Mouse (Mus musculus): Measurements from ENCODE around the gene Lgals3bp.

The Lgals3bp gene

DNA sequence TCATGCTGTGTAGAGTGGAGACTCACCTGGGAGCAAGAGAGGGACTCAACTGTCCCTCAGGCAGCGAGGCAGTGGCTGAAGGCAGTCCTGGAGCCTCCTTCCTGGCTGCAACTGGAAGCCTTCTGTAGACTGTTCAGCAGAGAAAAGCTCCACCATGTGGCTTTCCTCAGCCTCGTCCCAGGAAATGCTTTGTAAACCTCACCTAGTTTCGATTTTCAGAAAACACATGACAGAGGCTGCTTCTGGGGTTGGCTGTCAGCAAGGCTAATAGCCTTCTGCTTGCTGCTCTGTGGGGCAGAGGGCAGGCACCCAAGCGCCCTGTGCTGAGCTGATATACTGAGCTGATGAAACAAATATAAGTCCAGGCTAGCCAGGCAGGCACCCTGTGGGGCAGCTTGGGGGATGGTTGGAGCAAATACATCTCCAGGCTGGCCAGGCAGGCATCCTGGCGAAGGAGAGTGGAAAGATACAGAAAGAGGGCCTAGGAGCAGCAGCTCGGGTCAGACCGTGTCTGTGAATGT, at the start of gene Lgals3bp:
Lgals3bp (minus strand) TSS at position 333 of the 521 bp plus-strand sequence.
- peak; percentile 46 for DNase-seq (ENCODE audit: low read depth, low spot score)

DNA sequence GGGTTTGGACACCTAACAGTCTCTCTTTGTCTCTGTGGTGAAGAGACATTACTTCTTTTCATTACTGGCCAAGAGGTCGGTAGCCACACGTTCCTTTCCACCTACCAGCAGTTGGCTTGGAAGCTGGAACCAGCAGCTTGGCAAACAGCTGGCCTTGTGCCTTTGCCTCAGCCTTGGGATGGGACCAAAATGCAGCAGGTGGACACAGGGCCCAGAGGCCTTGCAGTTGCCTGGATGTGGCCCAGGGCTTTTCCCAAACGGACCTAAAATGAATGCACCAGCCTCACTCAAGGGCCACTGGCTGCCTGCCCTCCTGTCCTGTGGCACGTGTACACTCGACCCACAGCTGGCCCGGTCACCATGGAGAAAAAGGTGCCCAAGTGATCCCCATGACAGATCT, 49.3 kb upstream of the Lgals3bp start:
- no peak for DNase-seq (ENCODE audit: low read depth, low spot score)

DNA sequence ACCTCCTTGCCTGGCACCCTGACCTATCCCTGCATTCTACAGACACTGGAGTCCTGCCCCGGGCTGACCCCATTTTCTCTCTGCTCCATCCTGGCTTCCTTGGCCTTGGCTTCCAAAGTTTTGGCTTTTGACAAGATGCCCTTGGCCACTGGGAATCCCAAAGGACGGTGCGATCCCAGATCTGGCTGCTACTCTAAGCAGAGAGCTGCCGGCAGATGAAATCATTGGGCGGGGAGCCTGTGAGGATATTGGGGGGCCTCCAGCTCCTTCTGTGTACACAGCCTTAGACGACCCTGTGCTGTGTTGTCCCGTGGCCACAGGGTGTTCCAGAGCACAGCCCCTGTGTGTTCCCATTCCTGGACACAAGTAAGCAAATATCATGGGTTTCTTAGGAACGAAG, 46.5 kb upstream of the Lgals3bp start:
- DNase-seq (ENCODE audit: low read depth, low spot score) = no peak

DNA sequence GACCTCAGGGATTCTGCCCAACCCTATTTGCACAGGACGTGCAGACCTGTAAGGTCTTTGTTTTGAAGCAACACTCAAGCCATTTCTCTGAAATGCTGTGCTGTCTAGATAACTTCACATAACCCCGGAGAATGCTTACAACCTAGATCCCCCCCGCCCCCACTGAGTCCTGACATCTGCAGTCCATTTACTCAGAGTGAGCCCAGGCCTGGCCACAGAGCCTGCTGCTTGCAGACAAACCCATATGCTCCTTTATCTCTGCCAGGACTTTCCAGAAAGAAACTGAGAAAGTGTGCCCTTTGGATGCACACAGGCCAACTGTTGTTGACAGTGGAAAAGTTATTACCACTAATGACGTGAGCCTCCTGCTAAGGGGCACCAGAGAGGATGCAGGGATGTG, 45.5 kb upstream of the Lgals3bp start:
- DNase-seq (ENCODE audit: low read depth, low spot score) = peak; percentile 28

DNA sequence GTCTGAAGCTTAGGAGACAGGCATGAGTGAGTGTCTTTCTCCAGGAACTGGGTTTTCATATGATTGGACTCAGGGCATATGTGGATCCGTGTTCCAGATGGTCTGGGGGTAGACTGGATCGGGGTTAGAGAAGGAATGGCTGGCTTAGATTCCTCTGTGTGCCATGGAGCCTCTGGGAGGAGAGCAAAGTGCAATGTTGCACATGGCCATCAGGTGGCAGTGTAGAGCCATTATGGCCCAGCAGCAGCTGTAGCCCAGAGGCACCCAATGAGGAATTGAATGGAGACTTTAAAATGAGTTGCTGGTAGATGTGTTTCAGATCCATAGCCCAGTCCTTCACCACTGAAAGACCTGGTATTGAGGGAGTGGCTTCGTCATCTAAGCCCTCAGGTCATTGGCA, 44.0 kb upstream of the Lgals3bp start:
- peak; percentile 86 for DNase-seq (ENCODE audit: low read depth, low spot score)

DNA sequence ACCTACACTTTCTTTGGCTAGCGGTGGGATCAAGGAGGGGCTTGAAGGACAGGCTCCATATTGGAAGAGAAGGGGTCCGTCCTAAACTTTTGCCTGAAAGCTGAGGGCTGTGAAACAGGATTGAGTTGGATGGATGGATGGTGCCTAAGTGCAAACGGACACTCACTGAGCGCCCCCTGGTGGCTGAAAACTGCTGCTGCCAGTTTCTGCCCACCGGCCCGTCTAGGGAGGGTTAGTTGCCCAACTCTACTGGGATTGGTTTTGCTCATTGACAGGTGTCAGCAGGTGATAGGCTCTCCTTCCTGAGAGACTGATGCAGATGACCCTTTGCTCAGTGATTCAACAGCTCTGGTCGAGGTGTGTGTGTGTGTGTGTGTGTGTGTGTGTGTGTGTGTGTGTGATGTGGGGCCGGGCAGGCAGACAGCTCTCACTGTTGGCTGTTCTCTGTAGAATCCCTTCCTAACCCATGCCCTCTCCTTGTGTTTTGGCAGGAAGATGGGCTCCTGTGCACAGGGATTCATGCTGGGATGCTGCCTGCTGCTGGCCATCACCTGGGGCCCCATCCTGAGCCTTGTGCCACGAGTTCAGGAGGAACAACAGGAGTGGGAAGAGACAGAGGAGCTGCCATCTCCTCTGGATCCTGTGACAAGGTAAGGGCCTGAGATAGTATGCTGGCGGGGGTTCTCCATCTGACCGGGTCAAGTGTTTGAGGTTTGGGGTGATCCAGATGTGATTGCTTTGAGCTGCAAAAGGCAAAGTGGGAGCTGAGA, 41.5 kb upstream of the Lgals3bp start:
- peak; percentile 46 for DNase-seq (ENCODE audit: low read depth, low spot score)

DNA sequence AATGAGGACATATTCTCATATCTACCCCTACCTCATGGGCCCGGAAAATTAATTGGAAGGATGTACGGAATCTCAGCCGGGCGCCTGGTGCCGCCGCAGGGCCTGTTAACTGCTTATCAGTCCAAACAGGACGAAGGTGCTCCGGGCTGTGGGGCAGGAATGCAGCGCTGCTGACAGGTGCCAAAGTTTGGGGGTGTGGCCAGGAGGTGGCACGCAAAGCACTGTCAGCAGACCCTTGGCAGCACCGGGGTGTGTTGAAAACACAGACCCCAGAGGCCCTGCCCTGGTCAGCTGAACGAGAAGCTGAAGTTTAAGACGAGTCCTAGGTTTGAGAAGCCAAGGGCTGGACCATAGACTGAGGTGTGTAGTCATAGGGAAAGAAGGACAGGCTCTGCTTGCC, 40.8 kb upstream of the Lgals3bp start:
- no peak for DNase-seq (ENCODE audit: low read depth, low spot score)

DNA sequence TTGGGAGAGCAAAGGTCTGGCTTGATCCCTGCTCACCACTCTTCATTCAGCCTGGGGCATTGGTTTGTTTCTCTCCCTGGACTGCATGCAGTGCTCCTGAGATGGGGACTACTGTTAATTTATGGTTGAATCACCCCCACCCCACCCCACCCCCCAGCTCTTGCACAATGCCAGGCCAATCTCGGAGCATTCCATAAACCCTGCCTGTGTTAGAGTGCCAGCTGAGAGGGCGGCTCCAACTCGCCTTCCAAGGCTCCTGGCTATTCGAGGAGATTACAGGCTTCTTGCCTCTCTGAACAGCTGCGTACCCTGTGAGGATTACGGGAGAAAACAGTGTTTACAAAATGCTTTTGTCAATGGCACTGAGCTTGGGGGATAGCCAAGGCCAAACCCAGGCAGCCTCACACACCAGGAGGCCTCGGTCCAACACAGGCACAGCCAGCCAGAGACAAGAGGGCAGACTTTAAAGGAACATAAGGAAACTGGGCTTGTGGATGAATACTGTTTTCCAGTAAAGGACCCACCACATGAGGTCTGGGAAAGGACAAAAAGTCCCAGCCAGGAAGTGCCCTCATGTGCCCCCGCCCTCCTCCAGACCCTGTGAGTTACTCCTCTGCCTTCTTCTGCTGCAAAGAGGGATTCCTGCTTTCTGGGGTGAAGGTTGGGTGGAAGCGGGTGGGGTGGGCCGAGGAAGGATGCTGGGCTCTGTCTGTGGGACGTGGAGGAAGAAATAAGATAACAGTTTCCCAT, 36.9 kb upstream of the Lgals3bp start:
- no peak for DNase-seq (ENCODE audit: low read depth, low spot score)

DNA sequence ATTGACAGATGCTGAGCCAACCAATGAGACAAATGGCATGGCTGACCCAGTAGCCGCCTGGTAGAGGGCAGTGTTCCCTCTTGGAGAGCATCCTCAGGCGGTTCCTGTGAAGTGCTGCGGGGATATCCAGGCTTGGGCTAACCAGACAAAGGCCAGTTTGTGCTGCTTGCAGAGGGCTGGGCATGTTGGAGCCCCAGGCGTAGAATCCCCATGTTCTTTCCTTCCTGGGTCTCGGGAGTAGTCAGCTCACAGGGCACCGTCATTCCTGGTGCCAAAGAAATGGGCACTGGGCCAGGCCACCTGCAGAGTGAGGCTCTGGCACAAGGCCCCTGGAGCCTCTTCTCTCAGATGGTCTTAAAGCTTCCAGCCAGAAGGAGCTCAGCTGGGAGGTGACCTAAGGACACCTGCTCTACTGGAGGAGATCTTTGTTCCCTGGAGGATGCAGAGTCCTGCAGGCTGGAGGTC, 34.6 kb upstream of the Lgals3bp start:
- DNase-seq (ENCODE audit: low read depth, low spot score) = no peak

DNA sequence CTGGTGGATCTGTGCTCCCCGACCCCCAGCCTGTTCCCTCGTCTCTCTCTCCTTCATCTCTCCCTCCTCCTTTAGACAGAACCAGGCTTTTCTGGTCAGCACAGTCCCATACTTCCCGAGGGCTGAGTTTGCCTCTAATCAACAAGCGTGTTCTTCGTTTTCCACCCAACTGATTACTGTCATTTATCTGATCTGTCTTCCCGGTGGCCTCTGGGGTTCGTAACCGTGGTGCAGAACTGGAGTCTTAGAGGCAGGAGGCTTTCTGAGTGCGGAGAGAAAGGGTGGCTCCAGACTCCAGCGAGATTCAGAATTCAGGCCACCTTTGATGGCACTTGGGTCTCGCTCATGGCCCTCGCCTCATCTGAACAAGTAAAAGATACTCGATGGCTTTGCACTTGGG, 32.2 kb upstream of the Lgals3bp start:
- no peak for DNase-seq (ENCODE audit: low read depth, low spot score)

DNA sequence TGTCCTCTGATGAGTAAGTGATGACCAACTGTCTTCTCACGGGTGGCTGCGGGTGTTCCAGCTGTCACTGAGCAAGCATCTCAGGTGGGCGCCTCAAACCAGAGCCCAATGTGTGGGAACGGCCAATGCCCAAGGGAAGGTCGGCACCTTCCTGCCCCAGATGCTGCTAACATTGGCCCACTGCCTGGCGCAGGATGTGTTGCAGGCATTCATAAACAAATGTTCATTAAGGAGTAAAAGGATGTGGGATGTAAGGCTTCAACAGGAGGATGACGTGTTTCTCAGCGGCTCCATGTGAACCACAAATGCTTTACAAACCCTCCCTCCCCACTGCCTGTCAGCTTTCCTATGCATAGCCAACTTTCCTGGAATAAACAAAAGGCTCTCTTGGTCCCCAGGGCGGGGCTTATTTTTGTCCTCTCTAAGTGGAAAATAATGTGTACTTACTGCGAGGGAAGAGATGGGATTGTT, 31.5 kb upstream of the Lgals3bp start:
- DNase-seq (ENCODE audit: low read depth, low spot score) = no peak

DNA sequence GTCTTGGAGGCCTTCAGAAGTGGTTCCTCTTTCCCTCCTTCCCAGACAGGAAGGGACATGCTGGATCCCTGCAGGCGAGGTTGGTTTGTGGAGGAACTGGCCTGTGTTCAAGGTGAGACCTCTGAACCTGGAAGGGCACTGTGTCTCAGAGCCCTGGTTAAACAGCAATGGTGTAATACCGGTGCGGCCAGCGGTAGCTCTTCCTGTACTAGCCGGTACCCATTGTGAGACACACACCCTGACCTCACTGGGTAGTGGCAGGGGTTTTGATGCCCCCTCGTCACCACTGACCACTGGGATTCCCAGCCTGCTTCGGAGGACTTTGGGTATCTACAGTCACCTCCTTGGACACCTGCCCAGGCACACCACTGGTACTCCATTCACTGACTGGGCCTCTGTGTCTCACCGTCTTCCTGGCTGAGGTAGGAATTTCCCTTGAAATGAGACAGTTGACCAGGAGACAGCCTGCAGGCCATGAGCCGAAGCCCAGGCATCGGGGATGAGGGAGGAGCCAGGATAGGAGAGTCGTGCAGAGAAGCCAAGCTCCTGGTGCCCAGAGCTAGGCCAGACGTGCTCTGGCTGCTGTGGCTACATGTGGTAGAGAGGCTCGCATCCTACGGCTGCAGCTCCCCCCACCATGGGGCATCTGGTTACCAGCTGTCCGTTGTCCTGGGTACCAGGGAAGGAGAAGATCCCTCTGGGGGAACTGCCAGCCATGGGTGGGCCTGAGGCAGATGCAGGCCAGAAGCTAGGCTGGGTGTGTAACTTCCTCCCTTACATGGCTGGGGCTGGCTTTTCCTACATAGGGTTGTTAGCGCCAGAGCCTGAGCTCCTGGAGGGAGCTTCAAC, 29.4 kb upstream of the Lgals3bp start:
- DNase-seq (ENCODE audit: low read depth, low spot score) = no peak

DNA sequence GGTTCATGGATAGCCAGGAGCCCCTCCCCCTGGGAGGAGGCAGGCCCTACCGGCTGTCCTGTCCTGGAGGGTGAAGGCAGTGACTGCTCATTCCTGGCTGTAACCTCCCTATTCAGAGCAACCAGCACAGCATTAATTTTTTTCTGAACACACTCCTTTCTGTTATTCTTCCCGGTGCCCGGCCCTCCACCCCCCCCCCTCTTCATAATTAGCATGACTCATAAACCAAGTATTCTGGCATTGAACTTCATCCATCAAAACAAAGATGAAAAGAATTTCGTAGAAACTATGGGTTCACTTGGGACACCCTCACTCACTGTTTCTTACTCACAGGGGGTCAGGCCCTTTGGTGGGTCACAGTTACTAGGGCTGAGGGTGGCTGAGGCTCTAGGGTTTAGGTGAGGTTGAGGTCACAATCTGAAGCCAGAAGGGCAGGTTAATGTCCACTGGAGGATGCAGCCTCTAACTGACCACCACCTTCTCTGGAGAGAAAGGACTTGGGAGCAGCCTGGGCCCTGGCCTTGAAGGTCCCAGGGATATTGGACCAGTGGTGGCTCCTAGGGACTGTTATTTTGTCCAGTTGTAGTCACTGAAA, 28.5 kb upstream of the Lgals3bp start:
- DNase-seq (ENCODE audit: low read depth, low spot score) = no peak

DNA sequence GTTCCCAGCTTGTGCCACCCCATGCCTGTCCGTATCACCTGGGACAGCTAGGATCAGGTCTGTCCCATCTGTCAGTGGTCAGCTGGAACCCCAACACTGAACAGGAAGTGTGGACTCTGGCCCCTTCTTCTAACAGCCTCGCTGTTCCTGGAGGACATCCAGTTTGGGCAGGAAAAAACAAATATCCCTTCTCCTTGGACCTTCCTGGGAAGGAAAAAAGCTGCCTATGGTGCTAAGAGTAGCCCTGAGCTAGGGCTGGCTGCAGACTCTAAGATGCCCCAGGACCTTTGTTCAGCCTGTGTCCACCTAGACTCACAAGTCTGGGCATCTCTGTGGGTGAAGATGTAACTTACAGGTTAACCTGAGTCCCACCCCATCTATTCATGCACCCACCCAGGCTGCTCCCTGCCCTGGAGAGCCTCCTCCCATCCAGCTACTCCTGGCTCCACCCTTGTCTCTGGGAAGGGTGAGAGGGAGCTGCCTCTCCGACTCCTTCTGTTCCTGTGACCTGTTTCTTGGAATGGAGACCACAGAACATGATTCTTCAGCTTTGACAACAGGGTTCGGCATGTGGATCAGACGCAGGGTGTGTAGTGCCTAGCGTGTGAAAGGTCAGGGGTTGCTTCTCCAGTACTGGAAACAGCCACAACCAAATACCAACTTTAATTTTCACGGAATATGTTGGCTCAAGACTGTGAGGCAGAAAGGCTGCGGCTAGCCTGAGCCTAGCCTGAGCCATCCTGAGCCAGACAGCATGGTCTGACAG, 27.2 kb upstream of the Lgals3bp start:
- no peak for DNase-seq (ENCODE audit: low read depth, low spot score)

DNA sequence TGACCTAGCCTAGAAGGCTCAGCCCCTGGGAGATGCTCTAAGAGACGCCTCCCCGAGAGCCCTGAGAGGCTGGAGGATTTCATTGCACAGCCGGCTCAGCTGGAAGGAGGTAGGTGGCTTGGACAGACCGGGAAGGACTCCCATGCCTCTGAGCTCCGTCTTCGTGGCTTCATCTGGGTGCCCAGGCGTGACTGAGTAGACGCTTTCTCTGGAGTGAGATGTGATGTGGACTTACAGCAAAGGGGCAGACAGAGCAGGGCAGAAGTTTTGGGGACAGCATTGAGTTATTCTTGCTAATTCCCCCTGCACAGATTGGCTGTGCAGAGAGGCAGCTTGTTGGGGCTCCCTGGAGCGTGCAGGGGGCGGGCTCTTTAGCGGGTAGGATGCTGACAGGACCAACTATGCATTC, 26.6 kb upstream of the Lgals3bp start:
- DNase-seq (ENCODE audit: low read depth, low spot score) = no peak

DNA sequence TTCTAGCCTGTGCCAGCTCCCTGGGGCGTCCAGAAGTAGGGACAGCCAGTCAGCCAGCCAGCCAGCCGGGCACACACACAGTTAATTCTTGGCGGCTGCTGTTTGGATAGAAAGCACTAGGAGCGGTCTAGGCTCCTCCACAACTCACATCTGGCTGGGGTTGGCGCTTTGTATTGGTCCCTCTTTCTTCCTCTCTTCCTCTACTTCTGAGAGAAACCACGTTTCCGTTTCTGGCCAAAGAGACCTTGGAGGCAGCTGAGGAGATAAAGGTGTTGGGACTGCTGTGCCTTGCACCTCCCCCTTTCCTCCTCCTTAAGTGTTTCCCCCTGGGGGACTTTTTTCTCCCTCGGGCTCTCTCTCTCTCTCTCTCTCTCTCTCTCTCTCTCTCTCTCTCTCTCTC, 26.1 kb upstream of the Lgals3bp start, which contains the start of gene C1qtnf1:
C1qtnf1 (plus strand) TSS at position 218 of the 400 bp plus-strand sequence.
- DNase-seq (ENCODE audit: low read depth, low spot score) = peak; percentile 39

DNA sequence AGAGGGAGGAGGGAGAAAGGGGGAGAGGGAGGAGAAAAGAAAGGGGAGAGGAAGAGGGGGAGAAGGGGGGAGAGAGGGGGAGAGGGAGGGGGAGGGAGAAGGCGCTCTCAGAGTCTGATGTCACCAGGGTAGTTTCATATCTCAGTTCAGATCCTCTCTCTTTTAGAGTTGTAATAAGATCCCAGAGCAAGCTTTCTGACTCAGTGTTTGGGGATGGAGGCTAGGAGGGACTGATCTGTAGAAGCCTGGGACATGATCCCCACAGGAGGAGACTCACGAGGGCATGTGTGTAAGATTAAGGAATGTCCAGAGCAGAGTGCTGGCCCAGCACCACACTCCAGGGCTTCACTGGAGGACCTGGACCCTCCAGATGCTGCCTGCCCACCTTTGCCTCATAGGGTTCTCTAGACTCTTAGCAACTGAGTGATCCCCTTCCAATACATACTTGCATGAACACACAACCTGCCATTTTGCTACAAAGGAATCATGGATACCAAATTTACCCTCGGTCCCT, 25.4 kb upstream of the Lgals3bp start:
- DNase-seq (ENCODE audit: low read depth, low spot score) = no peak

DNA sequence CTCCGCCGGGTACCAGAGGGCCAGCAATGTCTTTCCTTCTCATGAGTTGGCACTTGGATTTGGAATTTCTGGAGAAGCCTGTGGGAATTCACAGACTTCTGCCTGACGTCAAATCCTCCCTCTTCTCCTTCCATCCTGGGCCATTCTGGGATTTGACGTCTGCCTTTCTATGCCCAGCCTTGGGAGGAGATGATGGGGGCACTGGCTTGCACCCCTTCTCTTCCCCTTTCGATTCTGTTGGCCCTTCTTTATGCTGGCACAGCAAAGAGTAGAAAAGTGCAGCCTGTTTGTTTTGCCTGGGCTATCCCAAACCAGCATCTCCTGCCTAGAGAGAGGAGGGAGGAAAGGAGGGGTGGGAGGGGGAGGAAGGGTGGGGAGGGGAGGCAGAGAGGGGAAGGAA, 24.9 kb upstream of the Lgals3bp start:
- no peak for DNase-seq (ENCODE audit: low read depth, low spot score)

DNA sequence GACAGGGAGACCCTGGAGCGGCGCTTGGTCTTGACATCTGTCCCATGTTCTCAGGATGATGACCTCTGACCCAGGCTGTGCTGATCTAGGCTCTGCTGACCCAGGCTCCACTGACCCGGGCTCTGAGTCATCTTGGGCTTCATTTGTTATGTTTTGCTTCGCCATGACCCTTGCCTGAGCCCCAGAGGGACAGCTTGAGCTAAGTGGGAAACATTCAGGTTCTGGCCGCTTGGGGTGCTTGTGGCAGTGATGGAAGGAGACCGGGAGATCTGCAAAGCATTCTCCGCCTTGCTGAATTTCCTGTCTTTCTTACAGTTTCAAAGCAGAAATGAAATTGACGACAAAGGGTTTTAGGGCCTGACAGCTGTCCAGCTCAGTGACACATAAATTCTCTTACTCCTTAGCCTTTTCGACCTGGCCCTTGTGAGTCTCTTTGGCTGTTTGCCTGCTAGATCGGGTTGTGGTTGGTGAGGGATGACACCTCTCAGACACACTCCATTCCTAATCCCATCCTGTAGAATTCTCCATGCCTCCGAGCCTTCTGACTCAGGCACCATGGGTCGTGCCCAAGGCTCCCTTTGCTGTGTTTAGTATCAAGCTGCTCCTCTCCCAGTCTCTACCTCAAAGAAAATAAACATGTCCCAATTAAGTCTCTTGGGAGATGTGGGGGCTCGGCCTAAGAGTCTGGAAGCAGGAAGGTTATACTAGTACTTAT, 22.9 kb upstream of the Lgals3bp start:
- DNase-seq (ENCODE audit: low read depth, low spot score) = no peak
